Comparison of ENCODE assay signal across 16 mouse cellular contexts in genomic region chr13:80514171-80514981, GRCm38 (mm10).
DNase-seq lines count a peak whose midpoint lies in the region; ATAC-seq lines count a peak whose summit lies in the region.
"Had no signal": no experiment of that assay in that cellular context is flagged by ENCODE, and none has a peak within 500 bp of the region (broad histone marks: within the 10 kb centered on the region; RNA-seq: fewer than 3 reads in every experiment).

No protein-coding gene starts in this region.

- H3K4me2 ChIP-seq in forebrain, embryonic 16.5 days (ENCODE audit: low read length), result peak overlapping the region; percentile 29; the same call in 1 of the 2 replicates
- H3K4me2 ChIP-seq in midbrain, embryonic 12.5 days (replicated peaks), result no peak overlapping the region
- H3K4me2 ChIP-seq in neural tube, embryonic 15.5 days, result no peak overlapping the region
- H3K4me2 ChIP-seq: embryonic facial prominence, embryonic 13.5 days; heart, embryonic 11.5 days; stomach, embryonic 15.5 days had no signal

- H3K27ac ChIP-seq in forebrain, embryonic 16.5 days (ENCODE audit: low read length), result no peak overlapping the region; the same call in 1 of the 2 replicates
- H3K27ac ChIP-seq in midbrain, embryonic 12.5 days (replicated peaks), result 0 out of 2 replicates have a peak overlapping the region, but pooled peaks have one; percentile 30
- no peak overlapping the region for H3K27ac ChIP-seq in neural tube, embryonic 15.5 days (replicated peaks)
- H3K27ac ChIP-seq: embryonic facial prominence, embryonic 13.5 days; gastrocnemius, adult 2 months; stomach, embryonic 15.5 days had no signal

- H3K4me1 ChIP-seq in forebrain, embryonic 16.5 days (replicated peaks; ENCODE audit: control insufficient read depth, insufficient read depth, low read length), result peaks cover 7% of the 10 kb centered on the region
- H3K4me1 ChIP-seq in midbrain, embryonic 12.5 days, result 0 out of 2 replicates have a peak, but pooled peaks cover 3% of the 10 kb centered on the region
- peaks cover 6% of the 10 kb centered on the region; the same call in 1 of the 2 replicates for H3K4me1 ChIP-seq in neural tube, embryonic 15.5 days
- H3K4me1 ChIP-seq: embryonic facial prominence, embryonic 13.5 days; stomach, embryonic 15.5 days had no signal

- no peaks in the 10 kb centered on the region for H3K27me3 ChIP-seq in forebrain, embryonic 16.5 days (replicated peaks; ENCODE audit: control insufficient read depth, insufficient read depth, low read length)
- no peaks in the 10 kb centered on the region for H3K27me3 ChIP-seq in midbrain, embryonic 12.5 days
- H3K27me3 ChIP-seq in neural tube, embryonic 15.5 days (replicated peaks), result no peaks in the 10 kb centered on the region
- H3K27me3 ChIP-seq: embryonic facial prominence, embryonic 13.5 days; stomach, embryonic 15.5 days had no signal

- H3K9ac ChIP-seq in forebrain, embryonic 16.5 days (replicated peaks; ENCODE audit: low read depth, low read length), result no peak overlapping the region
- no peak overlapping the region for H3K9ac ChIP-seq in midbrain, embryonic 12.5 days (replicated peaks)
- H3K9ac ChIP-seq in neural tube, embryonic 15.5 days (replicated peaks), result no peak overlapping the region
- H3K9ac ChIP-seq: embryonic facial prominence, embryonic 13.5 days; stomach, embryonic 15.5 days had no signal

- no peak overlapping the region for H3K4me3 ChIP-seq in forebrain, embryonic 16.5 days (replicated peaks; ENCODE audit: low read length)
- H3K4me3 ChIP-seq in midbrain, embryonic 12.5 days, result no peak overlapping the region
- no peak overlapping the region for H3K4me3 ChIP-seq in neural tube, embryonic 15.5 days (replicated peaks)
- H3K4me3 ChIP-seq: embryonic facial prominence, embryonic 13.5 days; gastrocnemius, adult 2 months; stomach, embryonic 15.5 days had no signal

- peak; percentile 81 for ATAC-seq in forebrain, embryonic 16.5 days
- peak; percentile 78 for ATAC-seq in midbrain, embryonic 12.5 days (ENCODE audit: low FRiP score, low read depth)
- peak; percentile 35; the same call in 1 of the 2 replicates for ATAC-seq in neural tube, embryonic 15.5 days (ENCODE audit: low FRiP score)
- ATAC-seq: Patski had no signal

- no peaks in the 10 kb centered on the region for H3K9me3 ChIP-seq in forebrain, embryonic 16.5 days (ENCODE audit: control insufficient read depth, low read length)
- H3K9me3 ChIP-seq in midbrain, embryonic 12.5 days, result no peaks in the 10 kb centered on the region
- H3K9me3 ChIP-seq in neural tube, embryonic 15.5 days (replicated peaks), result no peaks in the 10 kb centered on the region
- H3K9me3 ChIP-seq: embryonic facial prominence, embryonic 13.5 days; stomach, embryonic 15.5 days had no signal

- 10% methylated on average over 3 of the region's 3 CpGs for WGBS in forebrain, embryonic 16.5 days
- WGBS in midbrain, embryonic 12.5 days, result 38% methylated on average over 3 of the region's 3 CpGs
- 15% methylated on average over 3 of the region's 3 CpGs for WGBS in neural tube, embryonic 15.5 days

- DNase-seq in lung, postnatal 10 days, result peak; percentile 2
- DNase-seq in lung, postnatal 4 days, result no peak
- DNase-seq in right cerebral cortex, postnatal 14 days, result no peak
- no peak for DNase-seq in cerebellum, postnatal 25 days
- DNase-seq in adrenal gland, postnatal 10 days, result no peak
- DNase-seq: gastrocnemius, adult 2 months; kidney, adult 11 months; kidney, postnatal 10 days; thymus, postnatal 14 days had no signal

- no peaks in the 10 kb centered on the region for H3K36me3 ChIP-seq in forebrain, embryonic 16.5 days (ENCODE audit: control insufficient read depth, insufficient read depth)
- H3K36me3 ChIP-seq in midbrain, embryonic 12.5 days, result no peaks in the 10 kb centered on the region
- no peaks in the 10 kb centered on the region for H3K36me3 ChIP-seq in neural tube, embryonic 15.5 days
- H3K36me3 ChIP-seq: embryonic facial prominence, embryonic 13.5 days; stomach, embryonic 15.5 days had no signal
